Mouse (Mus musculus) mesoderm, embryonic 11.5 days (tissue): ENCODE measurements around the gene Tmem179b.

Source experiments
- DNase-seq: peaks from one replicate; pipeline ENCODE4 v3.0.0-alpha.2; 2012; ENCODE audit warnings: low read depth, low spot score

Gene Tmem179b

GRCm38 (mm10) chr19:8774086-8774835, at the start of gene Tmem179b:
Gene Tmem179b (minus strand): TSS chr19:8774467.
- DNase-seq: peak; percentile 95

DNA sequence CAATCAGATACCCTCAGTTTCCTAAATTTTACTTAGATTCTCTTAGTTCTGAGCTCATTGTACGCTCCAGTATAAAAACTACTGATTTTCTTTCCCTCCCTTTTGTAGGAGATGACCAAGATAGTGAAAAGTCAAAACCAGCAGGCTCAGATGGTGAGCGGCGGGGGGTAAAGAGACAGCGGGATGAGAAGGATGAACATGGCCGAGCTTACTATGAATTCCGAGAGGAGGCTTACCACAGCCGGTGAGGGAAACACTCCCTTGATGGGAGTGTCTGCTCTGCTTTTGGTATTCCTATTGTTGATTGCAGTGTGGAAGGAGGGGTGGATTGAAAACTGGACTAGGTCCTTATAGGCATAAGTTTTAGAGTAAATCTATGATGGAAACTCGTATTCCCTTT, 48.4 kb upstream of the Tmem179b start:
- no peak for DNase-seq

DNA sequence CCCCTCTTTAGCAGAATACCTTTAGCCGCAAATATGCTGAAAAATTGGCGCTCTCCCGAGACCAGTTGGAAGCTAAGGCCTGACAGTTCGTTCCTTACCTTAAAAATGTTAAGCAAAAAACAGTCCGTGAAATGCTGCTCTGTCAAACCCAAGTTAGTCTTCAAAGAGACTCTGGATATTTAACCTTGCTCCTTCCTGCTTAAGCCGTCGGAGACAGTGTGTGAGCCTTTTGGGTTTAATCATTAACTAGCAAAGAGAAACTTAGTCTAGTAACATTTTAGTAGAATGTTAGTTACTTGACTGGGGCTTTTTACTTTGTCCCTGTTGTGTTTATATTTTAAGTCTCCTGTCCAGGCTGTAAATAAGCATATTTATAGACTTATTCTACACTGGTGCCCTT, 46.9 kb upstream of the Tmem179b start:
- DNase-seq: no peak

- no peak for DNase-seq
Observed at GRCm38 (mm10) chr19:8820424-8820956, 46.2 kb upstream of the Tmem179b start.

GRCm38 (mm10) chr19:8819596-8820423, 45.5 kb upstream of the Tmem179b start, which contains the start of gene Hnrnpul2:
Gene Hnrnpul2 (plus strand): TSS chr19:8820010.
- peak; percentile 99 for DNase-seq

DNA sequence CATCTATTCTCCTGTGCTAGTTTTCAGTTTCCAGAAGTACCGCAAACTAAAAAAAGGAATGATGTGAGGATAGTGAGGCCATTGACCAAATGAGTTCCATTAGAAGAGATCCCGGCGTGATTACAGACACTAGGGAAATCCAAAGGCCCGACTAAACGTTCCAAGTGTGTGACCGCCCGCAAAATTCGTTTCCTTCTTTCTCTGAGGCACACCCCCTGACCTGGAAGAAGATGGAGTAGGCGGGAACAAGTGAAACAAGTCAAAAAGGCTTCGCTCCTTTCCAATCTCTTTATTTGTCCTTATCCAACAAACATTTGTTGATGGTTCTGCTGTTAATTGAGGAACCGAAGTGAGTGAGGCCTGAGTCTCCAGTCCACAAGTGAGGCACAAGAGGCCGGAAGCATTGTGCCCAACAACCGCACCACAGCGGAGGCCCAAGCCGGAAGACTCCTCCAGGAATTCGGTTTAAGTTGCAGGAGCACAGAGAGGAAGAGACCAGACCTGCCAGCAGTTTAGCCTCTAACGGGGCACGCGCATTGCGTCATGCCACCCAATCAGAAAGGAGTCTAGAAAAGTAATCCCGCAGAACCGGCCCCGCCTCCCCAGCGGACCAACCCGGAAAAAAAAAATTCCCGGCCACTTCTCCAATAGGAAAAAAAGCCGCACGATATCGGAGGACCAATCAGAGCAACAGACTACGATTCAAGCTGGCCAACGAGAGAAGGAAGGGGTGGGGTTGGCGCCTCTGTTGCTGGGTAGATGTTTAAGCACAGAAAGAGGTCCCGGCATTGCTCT, 44.7 kb upstream of the Tmem179b start, which contains the start of gene Ttc9c:
Gene Ttc9c (minus strand): TSS at position 533 of the 795 bp plus-strand sequence.
- DNase-seq: peak; percentile 99

DNA sequence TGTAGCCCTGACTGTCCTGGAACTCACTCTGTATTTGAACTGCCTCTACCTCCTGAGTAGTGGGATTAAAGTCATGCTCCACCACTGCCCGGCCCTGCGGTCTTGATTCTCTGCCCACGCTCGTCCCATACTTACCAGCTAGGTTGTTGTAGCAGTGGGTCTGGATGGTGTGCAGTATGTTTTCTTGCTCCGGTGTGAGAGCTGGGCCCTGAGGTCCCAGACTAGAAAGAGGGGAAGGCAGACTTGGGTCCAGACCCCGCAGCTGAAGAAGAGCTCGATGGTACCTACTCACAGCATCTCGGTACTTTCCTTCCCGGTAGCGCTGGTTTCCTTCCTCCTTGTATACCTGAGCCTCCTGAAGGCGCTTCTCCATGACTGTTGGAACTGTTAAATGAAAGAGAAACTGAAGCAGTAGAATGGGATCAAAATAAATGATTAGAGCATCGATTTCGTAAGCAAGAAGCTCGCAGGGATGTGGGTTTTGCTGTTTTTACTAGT, 44.1 kb upstream of the Tmem179b start:
- no peak for DNase-seq

- no peak for DNase-seq
Observed at GRCm38 (mm10) chr19:8817001-8817400, 42.7 kb upstream of the Tmem179b start.

DNA sequence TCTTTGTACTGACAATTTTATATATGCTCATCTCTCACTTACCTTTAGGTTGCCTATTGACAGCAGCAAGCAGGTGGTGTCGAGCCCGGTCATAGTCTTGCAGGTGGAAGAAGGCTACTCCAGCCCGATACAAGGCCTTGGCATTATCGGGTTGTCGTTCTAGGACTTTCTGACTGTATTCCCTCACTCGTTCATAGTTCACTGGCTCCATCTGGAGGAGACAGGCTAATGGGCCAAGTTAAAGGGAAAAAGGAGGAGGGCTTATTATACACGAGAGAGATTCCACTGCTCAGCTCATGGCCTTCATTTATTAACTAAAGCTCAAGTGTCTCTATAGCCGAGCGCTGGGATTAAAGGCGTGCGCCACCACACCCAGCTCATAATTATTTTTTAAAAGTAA, 41.5 kb upstream of the Tmem179b start:
- DNase-seq: no peak

GRCm38 (mm10) chr19:8806810-8807209, 32.5 kb upstream of the Tmem179b start:
- no peak for DNase-seq

DNA sequence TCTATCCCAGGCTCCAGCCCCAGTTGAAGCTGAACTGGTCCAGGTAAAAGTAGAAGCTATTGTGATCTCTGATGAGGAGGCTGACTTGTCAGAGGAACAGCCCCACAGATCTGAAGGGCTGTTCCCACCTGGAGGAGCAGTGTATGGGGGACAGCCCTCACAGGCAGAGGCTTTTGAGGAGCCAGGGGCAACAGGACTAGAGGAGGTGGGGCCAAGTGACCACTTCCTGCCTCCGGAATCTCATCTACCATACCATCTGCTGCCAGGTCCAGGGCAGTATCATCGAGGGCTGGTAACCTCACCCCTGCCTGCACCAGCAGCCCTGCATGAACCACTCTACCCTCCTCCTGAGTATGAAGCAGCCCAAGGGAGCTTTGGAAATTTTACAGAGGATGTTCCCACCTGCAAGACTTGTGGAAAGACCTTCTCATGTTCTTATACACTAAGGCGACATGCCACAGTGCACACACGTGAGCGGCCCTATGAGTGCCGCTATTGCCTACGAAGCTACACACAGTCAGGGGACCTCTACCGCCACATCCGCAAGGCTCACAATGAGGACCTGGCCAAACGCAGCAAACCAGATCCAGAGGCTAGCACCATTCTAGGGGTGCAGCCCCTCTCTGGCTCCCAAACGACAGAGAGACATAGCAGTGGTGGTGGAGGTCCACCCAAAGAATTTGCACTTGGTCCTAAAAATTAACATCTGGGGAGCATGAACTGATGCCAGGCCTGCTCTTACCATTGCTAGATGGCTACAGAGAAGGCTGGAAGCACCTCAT, 29.8 kb upstream of the Tmem179b start:
- no peak for DNase-seq

GRCm38 (mm10) chr19:8803204-8803780, 29.0 kb upstream of the Tmem179b start:
- no peak for DNase-seq

GRCm38 (mm10) chr19:8802130-8802821, 28.0 kb upstream of the Tmem179b start, which contains the start of gene Zbtb3:
Gene Zbtb3 (plus strand): TSS chr19:8802555.
- peak; percentile 97 for DNase-seq

GRCm38 (mm10) chr19:8798947-8799315, 24.7 kb upstream of the Tmem179b start:
- no peak for DNase-seq

DNA sequence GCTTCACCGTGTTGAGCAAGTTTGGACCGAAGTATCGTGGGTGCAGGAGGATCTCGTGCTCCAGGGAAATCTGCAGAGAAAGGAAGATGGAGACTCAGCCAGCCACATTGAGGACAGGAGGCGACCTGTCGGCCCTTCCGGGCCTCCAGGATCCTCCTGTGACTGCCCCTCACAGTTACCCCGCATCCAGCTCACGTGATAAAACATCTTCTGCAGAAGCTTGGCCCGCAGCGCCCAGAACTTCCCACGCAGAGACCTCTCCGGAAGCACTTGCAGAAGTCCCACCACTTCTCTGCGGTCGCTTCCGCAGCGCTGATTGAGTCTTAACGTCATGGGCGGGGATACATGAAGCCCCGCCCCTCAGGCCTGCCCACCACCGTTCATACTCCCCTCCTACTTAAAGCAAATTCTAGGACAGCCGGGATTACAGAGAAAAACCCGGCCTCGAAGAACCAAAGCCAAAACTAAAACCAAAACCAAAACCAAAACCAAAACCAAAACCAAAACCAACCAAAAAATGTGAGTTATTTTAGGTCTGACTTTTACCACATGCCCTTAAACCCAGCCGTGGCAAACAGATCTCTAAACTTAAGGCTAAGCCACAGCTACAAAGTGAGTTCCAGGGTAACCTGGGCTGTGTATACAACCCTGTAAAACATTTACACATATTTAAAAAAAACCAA, 24.1 kb upstream of the Tmem179b start, which contains the start of gene Polr2g:
Gene Polr2g (minus strand): TSS at position 314 of the 683 bp plus-strand sequence.
- DNase-seq: peak; percentile 95

- no peak for DNase-seq
Observed at GRCm38 (mm10) chr19:8790171-8790570, 15.9 kb upstream of the Tmem179b start.

- no peak for DNase-seq
Observed at GRCm38 (mm10) chr19:8789171-8789570, 14.9 kb upstream of the Tmem179b start.

- peak; percentile 66 for DNase-seq
Observed at GRCm38 (mm10) chr19:8788521-8788920, 14.3 kb upstream of the Tmem179b start.
